Mouse (Mus musculus) cortical plate, adult 2 months (tissue): ENCODE measurements around the gene Pes1. TPM values are rescaled to one million over a fixed set of nuclear protein-coding genes. Genes with fewer than 3 reads are reported as not detected.
"Not testable (repeated sequence)": the region's sequence is repeated elsewhere in the genome, so short reads cannot be mapped to it uniquely, and the experiment has no call there.

Experiments
- H3K27ac ChIP-seq: fragments of 200-500 bp; 2 replicates; pipeline ENCODE4 v1.5.1; 2012; ENCODE audit warnings: low read length, control low read depth, inconsistent platforms; ENCODE audit not compliant: insufficient read depth
- H3K4me1 ChIP-seq: fragments of 200-500 bp; 2 replicates; pipeline ENCODE4 v1.6.1; 2011; ENCODE audit warnings: low read length; ENCODE audit not compliant: control insufficient read depth, insufficient read depth
- H3K4me3 ChIP-seq: fragments of 200-500 bp; 2 replicates; pipeline ENCODE4 v1.5.1; 2011; ENCODE audit warnings: mild to moderate bottlenecking, low read length, control low read depth; ENCODE audit not compliant: insufficient read depth
- CTCF ChIP-seq: fragments of 200-500 bp; IDR thresholded peaks from 2 replicates; pipeline ENCODE4 v1.5.1; 2011; ENCODE audit warnings: mild to moderate bottlenecking, control low read depth, low read length; ENCODE audit not compliant: insufficient read depth; ENCODE audit errors: extremely low read depth
- POLR2A ChIP-seq: fragments of 200-500 bp; IDR thresholded peaks from 2 replicates; pipeline ENCODE4 v1.6.1; 2011; ENCODE audit warnings: mild to moderate bottlenecking, low read length, control low read depth; ENCODE audit not compliant: insufficient read depth; ENCODE audit errors: extremely low read depth
- polyA plus RNA-seq: library from polyadenylated mRNA; depleted of rRNA; stranded (reverse); fragments of >200 nt; gene quantifications from 2 replicates; pipeline ENCODE4 v1.2.3, GENCODE M21; 2012

Gene Pes1
- polyA plus RNA-seq, 1 experiment = 34.4 TPM

DNA sequence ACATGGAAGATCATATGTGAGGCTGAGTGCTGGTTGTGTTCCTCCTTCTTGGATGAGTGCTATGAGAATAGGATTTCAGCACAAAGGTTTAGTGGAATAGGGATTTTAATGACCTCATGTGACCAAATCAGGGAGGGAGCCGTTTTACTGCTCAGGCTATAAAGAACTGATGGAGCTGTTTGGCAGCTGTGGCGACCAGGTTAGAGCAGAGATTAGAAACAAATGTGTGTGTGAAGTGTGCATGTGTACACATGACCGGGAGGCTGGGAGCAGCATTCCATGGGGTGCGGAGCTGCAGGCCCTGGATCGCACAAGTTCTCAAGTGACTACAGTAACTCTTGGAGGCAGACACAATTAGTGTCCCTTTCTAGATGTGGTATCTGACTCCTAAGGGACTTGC lies 35.8 kb downstream of the Pes1 start:
- TF ChIP-seq CTCF (no peak), POLR2A (no peak)
- Histone ChIP-seq H3K4me3 (no peak overlapping the region), H3K4me1 (no peaks in the 10 kb centered on the region), H3K27ac (no peak overlapping the region)

DNA sequence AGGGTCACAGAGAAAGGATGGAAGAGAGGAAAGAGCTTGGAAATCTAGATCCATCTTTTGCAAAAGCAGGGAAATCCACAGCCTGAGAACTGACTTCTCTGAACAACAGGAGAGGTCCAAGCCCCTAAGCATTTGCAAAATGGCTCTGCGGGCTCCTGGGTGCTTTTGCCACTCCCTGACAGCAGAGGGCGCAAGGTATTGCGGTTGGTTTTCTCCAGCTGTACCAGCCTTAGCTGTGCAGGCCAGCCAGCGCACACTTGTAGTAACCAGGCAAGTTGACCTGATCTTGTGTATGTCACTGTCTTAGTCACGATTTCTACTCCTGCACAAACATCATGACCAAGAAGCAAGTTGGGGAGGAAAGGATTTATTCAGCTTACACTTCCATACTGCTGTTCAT lies 37.8 kb downstream of the Pes1 start:
- 0 out of 2 replicates have a peak, but pooled peaks cover 4% of the 10 kb centered on the region for H3K4me1 ChIP-seq

DNA sequence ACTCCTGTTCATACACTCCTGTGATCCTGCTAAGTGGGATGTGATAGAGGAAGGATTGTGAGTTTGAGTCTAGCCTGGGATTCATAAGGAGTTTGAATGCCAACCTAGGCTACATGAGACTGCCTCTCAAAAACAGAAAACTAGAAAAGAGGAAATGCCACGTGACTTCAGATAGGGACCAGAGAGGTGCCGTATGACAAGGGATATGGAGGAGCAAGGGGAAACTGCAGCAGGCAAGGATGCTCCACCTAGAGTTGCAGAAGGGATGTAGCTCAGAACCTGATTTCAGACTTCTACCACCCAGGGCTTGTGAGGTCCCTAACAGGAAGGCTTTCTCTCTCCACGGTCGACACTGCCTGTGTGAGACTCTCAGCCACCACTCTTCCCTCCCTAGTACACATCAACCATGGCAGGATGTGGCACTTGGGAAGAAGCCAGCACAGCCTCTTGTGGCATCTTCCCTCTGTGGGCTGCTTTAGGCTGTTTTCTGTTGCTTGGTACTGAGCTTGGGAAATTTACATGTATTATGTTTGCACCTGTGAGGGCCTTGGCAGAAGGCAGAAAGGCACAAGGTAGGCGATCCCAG lies 41.5 kb downstream of the Pes1 start:
- no peak for TF ChIP-seq POLR2A
- TF ChIP-seq CTCF = no peak
- Histone ChIP-seq H3K4me1 (0 out of 2 replicates have a peak, but pooled peaks cover 4% of the 10 kb centered on the region), H3K4me3 (no peak overlapping the region), H3K27ac (no peak overlapping the region)

More for the DNA sequence above, 37.8 kb downstream of the Pes1 start:
- peak; percentile 83 for TF ChIP-seq CTCF
- TF ChIP-seq POLR2A = no peak
- H3K27ac ChIP-seq = no peak overlapping the region
- no peak overlapping the region for H3K4me3 ChIP-seq

DNA sequence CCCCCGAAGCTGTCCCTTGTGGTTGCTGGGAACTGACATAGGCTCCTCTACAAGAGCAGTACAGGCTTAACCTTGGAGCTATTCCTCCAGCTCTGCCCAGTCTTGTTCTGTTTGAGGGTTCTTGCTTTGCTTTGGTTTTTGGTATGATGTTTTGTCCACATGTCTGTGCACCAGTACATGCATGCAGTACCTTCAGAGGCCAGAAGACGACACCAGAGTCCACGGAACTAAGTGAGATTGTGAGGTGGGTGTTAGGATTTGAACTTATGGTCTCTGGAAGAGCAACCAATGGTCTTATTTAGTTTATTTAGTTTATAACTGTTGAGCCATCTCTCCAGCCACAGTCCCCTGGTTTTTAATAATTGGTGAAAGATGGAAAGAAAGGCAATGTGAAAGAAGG lies 42.7 kb downstream of the Pes1 start:
- Histone ChIP-seq H3K4me1 (0 out of 2 replicates have a peak, but pooled peaks cover 4% of the 10 kb centered on the region), H3K27ac (no peak overlapping the region), H3K4me3 (no peak overlapping the region)
- TF ChIP-seq POLR2A = no peak
- TF ChIP-seq CTCF = peak; percentile 50

DNA sequence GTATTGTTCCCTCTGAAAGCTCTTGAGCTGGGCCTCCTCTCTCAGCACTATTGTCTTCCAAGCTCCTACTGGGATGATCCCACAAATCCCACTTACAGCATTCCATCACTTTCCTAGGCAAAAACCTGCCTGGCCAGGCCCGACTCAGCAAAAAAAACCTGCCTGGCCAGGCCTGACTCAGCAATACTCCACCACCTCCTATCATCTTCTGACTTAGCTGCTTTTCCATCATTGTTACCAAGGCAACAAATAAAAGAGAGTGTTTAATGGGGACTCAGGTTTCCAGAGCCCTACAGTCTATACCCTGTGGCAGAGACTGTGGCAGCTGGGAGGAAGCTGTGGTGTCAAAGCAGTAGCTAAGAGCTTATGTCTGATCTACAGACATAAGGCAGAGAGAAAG lies 48.8 kb downstream of the Pes1 start:
- no peaks in the 10 kb centered on the region for H3K4me1 ChIP-seq
- no peak overlapping the region for H3K4me3 ChIP-seq
- TF ChIP-seq CTCF (no peak), POLR2A (no peak)
- H3K27ac ChIP-seq = no peak overlapping the region

DNA sequence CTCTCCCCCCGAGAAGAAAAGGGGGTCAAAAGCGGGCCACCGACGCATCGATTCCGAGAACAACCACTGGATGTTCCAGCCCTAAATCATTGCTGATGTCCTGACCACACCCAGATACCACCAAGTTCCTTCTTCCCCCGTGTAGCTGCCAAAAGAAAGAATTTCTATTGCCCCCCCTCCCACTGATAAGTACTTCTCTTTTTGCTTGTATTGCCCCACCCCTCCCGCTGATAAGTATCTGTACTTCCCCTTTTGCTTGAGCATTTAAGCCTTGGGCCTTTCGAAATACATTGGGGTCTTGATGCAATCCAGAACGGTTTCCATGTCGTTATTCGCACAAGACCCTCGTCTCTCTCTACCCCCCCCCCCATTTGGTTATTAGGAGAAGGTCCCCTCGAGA lies 52.0 kb downstream of the Pes1 start:
- H3K4me1 ChIP-seq, H3K27ac ChIP-seq, H3K4me3 ChIP-seq: not testable (repeated sequence)

DNA sequence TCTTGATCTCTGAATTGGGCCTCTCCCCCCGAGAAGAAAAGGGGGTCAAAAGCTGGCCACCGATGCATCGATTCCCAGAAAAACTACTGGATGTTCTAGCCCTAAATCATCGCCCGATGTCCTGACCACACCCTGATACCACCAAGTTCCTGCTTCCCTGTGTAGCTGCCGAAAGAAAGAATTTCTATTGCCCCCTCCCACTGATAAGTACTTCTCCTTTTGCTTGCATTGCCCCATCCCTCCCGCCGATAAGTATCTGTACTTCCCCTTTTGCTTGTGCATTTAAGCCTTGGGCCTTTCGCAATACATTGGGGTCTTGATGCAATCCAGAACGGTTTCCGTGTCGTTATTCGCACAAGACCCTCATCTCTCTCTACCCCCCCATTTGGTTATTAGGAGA lies 58.3 kb downstream of the Pes1 start:
- not testable (repeated sequence) for H3K27ac ChIP-seq, H3K4me1 ChIP-seq, H3K4me3 ChIP-seq

DNA sequence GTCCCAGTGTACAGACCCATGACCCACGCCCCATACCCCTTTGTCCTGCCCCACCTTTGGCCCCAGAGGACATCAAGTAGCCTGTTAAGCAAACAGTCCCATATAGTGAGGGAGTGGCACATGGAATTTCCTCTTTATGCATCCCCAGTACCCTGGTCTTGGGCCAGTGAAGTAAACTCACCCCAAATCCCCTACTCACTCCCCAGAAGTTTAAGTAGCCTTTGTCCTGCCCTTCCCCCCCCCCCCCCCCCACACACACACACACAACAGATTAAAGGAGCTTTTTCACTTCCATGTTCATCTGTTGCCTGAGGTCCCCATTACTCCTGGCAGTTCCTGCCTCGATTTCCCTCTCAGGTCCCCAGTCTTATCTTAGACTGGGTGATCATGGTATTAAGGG lies 59.5 kb downstream of the Pes1 start:
- no peak overlapping the region for H3K4me3 ChIP-seq
- H3K27ac ChIP-seq = no peak overlapping the region
- peaks cover 3% of the 10 kb centered on the region; the same call in 1 of the 2 replicates for H3K4me1 ChIP-seq
- no peak for TF ChIP-seq CTCF

DNA sequence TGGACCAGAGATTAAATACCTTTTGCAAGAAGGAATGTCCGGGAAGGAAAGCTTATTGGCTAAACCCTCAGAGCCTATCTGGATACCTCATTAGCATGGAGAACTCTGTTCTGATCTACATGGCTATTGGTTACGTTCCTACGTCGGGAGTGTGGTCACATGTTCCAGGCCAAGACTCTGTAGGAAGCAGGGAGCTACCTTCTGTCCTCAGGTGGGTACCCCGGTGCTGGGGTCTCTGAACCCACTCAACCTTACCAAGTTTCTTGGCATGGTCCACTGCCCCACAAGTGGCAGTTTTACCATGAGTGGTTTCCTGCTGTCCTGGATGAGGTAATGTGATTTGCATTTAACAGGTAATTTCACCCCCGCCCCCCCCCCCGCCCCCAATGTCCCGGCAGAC lies 63.3 kb downstream of the Pes1 start:
- no peak overlapping the region for H3K27ac ChIP-seq
- H3K4me3 ChIP-seq = no peak overlapping the region
- peaks cover 3% of the 10 kb centered on the region; the same call in 1 of the 2 replicates for H3K4me1 ChIP-seq
- TF ChIP-seq POLR2A (no peak), CTCF (no peak)

DNA sequence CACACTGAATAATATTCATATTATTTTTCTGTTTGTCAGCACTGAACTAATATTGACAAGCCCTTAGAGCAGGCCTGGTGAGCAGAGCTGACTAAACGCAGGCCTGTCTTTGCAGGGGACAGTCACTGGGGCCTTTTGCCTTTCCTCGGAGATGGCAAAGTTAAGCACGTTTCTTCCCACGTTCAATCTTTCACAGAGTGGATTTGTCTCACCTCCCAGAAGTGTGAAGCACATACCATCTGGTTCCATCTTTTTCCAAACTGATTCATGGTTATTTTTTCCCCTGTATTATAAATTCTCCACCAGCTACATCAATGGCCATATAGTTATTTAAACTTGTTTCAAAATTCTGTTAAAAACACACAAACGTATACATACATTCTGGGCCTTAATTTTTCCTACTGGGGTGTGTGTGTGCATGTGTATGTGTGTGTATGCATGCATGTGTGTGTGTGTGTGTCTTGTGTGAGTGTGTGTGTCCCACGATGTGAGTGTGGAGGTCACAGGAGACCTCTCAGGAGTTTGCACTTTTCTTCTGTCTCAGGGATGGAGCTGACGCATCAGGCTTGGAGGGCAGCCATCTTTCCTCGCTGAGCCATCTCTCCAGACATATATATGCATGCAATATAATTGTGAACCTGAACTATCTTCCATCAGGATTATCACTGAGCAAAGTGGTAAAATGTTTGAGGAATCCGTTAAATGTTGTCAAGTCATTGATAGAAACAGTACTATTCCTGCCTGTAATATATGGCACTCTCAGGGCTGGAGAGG lies 64.0 kb downstream of the Pes1 start:
- peaks cover 3% of the 10 kb centered on the region; the same call in 1 of the 2 replicates for H3K4me1 ChIP-seq
- H3K4me3 ChIP-seq = no peak overlapping the region
- TF ChIP-seq CTCF (no peak), POLR2A (no peak)
- H3K27ac ChIP-seq = no peak overlapping the region
